25 mouse cellular contexts compared by ENCODE assay signal in the genomic region with DNA sequence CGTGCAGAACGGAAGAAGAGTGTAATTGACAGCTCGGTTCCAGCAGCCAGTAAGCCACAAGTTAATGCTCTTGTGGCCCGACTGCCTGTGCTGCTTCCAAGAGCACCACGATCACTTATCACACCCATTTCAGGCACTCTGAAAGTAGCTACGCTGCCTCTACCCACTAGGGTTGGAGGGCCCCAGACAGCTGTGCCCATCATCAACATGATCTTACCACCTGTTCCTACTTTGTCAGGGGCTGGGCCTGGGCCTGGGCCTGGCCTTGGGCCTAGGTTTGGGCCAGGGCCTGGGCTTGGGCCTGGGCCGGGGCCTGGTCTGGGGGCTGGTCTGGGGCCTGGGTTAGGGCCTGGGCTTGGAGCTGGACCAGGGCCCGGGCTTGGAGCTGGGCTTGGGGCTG. TPM values are rescaled to one million over a fixed set of nuclear protein-coding genes. Genes with fewer than 3 reads are reported as not detected.
DNase-seq lines count a peak whose midpoint lies in the region; ATAC-seq and TF ChIP-seq lines count a peak whose summit lies in the region.
"Had no signal": no experiment of that assay in that cellular context is flagged by ENCODE, and none has a peak within 500 bp of the region (broad histone marks: within the 10 kb centered on the region; RNA-seq: fewer than 3 reads in every experiment).

No protein-coding gene starts in this region.

- no peak overlapping the region for H3K9ac ChIP-seq in embryonic facial prominence, embryonic 14.5 days (ENCODE audit: low read depth, low read length)
- H3K9ac ChIP-seq in liver, embryonic 11.5 days (ENCODE audit: low read depth, low read length), result no peak overlapping the region
- no peak overlapping the region for H3K9ac ChIP-seq in liver, postnatal 0 days (replicated peaks)
- H3K9ac ChIP-seq in embryonic facial prominence, embryonic 15.5 days, result no peak overlapping the region
- H3K9ac ChIP-seq: embryonic facial prominence, embryonic 12.5 days; forebrain, embryonic 13.5 days; hindbrain, embryonic 12.5 days; hindbrain, embryonic 15.5 days had no signal

- no peaks in the 10 kb centered on the region for H3K9me3 ChIP-seq in embryonic facial prominence, embryonic 14.5 days (ENCODE audit: control insufficient read depth, low read length)
- no peaks in the 10 kb centered on the region for H3K9me3 ChIP-seq in embryonic facial prominence, embryonic 10.5 days
- H3K9me3 ChIP-seq in heart, embryonic 10.5 days, result no peaks in the 10 kb centered on the region
- H3K9me3 ChIP-seq in liver, embryonic 11.5 days (ENCODE audit: control insufficient read depth, low read length), result no peaks in the 10 kb centered on the region
- H3K9me3 ChIP-seq in liver, postnatal 0 days (ENCODE audit: low read length), result no peaks in the 10 kb centered on the region
- no peaks in the 10 kb centered on the region for H3K9me3 ChIP-seq in embryonic facial prominence, embryonic 15.5 days (replicated peaks)
- H3K9me3 ChIP-seq: embryonic facial prominence, embryonic 12.5 days; forebrain, embryonic 10.5 days; forebrain, embryonic 13.5 days; hindbrain, embryonic 12.5 days; hindbrain, embryonic 15.5 days had no signal

- no peak for ATAC-seq in embryonic facial prominence, embryonic 14.5 days (ENCODE audit: low read depth)
- ATAC-seq in liver, embryonic 11.5 days (replicated peaks; ENCODE audit: low FRiP score), result no peak
- ATAC-seq in liver, postnatal 0 days, result no peak
- no peak for ATAC-seq in embryonic facial prominence, embryonic 15.5 days (ENCODE audit: insufficient number of reproducible peaks, low FRiP score, low TSS enrichment, low read depth)
- ATAC-seq: activated CD4-positive, CD25-positive, alpha-beta regulatory T cell, adult 4 months; forebrain, embryonic 13.5 days; forebrain, embryonic 16.5 days; intestine, postnatal 0 days had no signal

- no peak for TF ChIP-seq EP300 in liver, postnatal 0 days (IDR thresholded peaks at IDR 0.05; ENCODE audit: low read depth)

- DNase-seq in embryonic facial prominence, embryonic 14.5 days (ENCODE audit: low spot score), result peak; percentile 32
- no peak for DNase-seq in embryonic facial prominence, embryonic 10.5 days (ENCODE audit: low spot score)
- no peak for DNase-seq in heart, embryonic 10.5 days (ENCODE audit: low spot score)
- DNase-seq in heart, postnatal 4 days, result no peak
- DNase-seq in liver, embryonic 11.5 days (ENCODE audit: low spot score), result no peak
- no peak for DNase-seq in liver, postnatal 0 days
- DNase-seq in embryo, embryonic 10 days (ENCODE audit: low spot score), result no peak
- DNase-seq: adrenal gland, adult 8-10 months; adrenal gland, postnatal 25 days; cerebellum, adult 11-12 months; cerebellum, adult 8-10 months; cerebellum, postnatal 10 days; cerebellum, postnatal 36 days; heart, adult 2 months; heart, postnatal 14 days had no signal

- TF ChIP-seq CTCF in liver, postnatal 0 days (IDR thresholded peaks at IDR 0.05; ENCODE audit: low read depth), result no peak

- WGBS in embryonic facial prominence, embryonic 14.5 days, result 88% methylated on average over 8 of the region's 8 CpGs
- 89% methylated on average over 8 of the region's 8 CpGs for WGBS in embryonic facial prominence, embryonic 10.5 days
- WGBS in heart, embryonic 10.5 days, result 82% methylated on average over 8 of the region's 8 CpGs
- WGBS in liver, embryonic 11.5 days, result 78% methylated on average over 8 of the region's 8 CpGs
- 73% methylated on average over 8 of the region's 8 CpGs for WGBS in liver, postnatal 0 days (ENCODE audit: insufficient replicate concordance)
- whole genome bisulfite sequencing in embryonic facial prominence, embryonic 15.5 days, result 83% methylated on average over 8 of the region's 8 CpGs

- H3K36me3 ChIP-seq in embryonic facial prominence, embryonic 14.5 days (ENCODE audit: control insufficient read depth, insufficient read depth, low read length), result peaks cover 38% of the 10 kb centered on the region
- H3K36me3 ChIP-seq in embryonic facial prominence, embryonic 10.5 days (replicated peaks), result peaks cover 47% of the 10 kb centered on the region
- H3K36me3 ChIP-seq in heart, embryonic 10.5 days, result peaks cover 38% of the 10 kb centered on the region
- H3K36me3 ChIP-seq in liver, embryonic 11.5 days (ENCODE audit: control insufficient read depth, insufficient read depth, low read length), result peaks cover 7% of the 10 kb centered on the region; the same call in 1 of the 2 replicates
- peaks cover 30% of the 10 kb centered on the region for H3K36me3 ChIP-seq in liver, postnatal 0 days (replicated peaks; ENCODE audit: insufficient read depth, low read length)
- peaks cover 42% of the 10 kb centered on the region for H3K36me3 ChIP-seq in embryonic facial prominence, embryonic 15.5 days

- H3K4me1 ChIP-seq in embryonic facial prominence, embryonic 14.5 days (ENCODE audit: control insufficient read depth, insufficient read depth, low read length), result peaks cover 6% of the 10 kb centered on the region
- H3K4me1 ChIP-seq in embryonic facial prominence, embryonic 10.5 days, result peaks cover 12% of the 10 kb centered on the region
- H3K4me1 ChIP-seq in heart, embryonic 10.5 days, result peaks cover 24% of the 10 kb centered on the region
- H3K4me1 ChIP-seq in liver, embryonic 11.5 days (replicated peaks; ENCODE audit: control insufficient read depth, insufficient read depth, low read length), result peaks cover 7% of the 10 kb centered on the region; the same call in 1 of the 2 replicates
- H3K4me1 ChIP-seq in liver, postnatal 0 days (ENCODE audit: insufficient read depth), result peaks cover 5% of the 10 kb centered on the region
- peaks cover 8% of the 10 kb centered on the region for H3K4me1 ChIP-seq in embryonic facial prominence, embryonic 15.5 days

- H3K27ac ChIP-seq in embryonic facial prominence, embryonic 14.5 days (replicated peaks; ENCODE audit: low read depth, low read length), result no peak overlapping the region
- no peak overlapping the region for H3K27ac ChIP-seq in embryonic facial prominence, embryonic 10.5 days (replicated peaks)
- peak overlapping the region; percentile 52; the same call in 1 of the 2 replicates for H3K27ac ChIP-seq in heart, embryonic 10.5 days
- peak overlapping the region; percentile 5; the same call in 1 of the 2 replicates for H3K27ac ChIP-seq in liver, embryonic 11.5 days (ENCODE audit: low read depth, low read length)
- no peak overlapping the region for H3K27ac ChIP-seq in liver, postnatal 0 days (ENCODE audit: low read depth)
- H3K27ac ChIP-seq in embryonic facial prominence, embryonic 15.5 days (replicated peaks), result peak overlapping the region; percentile 14; the same call in 1 of the 2 replicates
- H3K27ac ChIP-seq: embryonic facial prominence, embryonic 12.5 days; forebrain, embryonic 10.5 days; forebrain, embryonic 13.5 days; heart, adult 2 months; hindbrain, embryonic 12.5 days; hindbrain, embryonic 15.5 days had no signal

- no peak overlapping the region for H3K4me2 ChIP-seq in embryonic facial prominence, embryonic 14.5 days (ENCODE audit: low read depth, low read length)
- H3K4me2 ChIP-seq in liver, embryonic 11.5 days, result no peak overlapping the region
- H3K4me2 ChIP-seq in liver, postnatal 0 days (ENCODE audit: low read depth, low read length), result no peak overlapping the region
- no peak overlapping the region for H3K4me2 ChIP-seq in embryonic facial prominence, embryonic 15.5 days (replicated peaks)
- H3K4me2 ChIP-seq: embryonic facial prominence, embryonic 12.5 days; forebrain, embryonic 13.5 days; heart, embryonic 11.5 days; hindbrain, embryonic 12.5 days; hindbrain, embryonic 15.5 days had no signal

- no peaks in the 10 kb centered on the region for H3K27me3 ChIP-seq in embryonic facial prominence, embryonic 14.5 days (replicated peaks; ENCODE audit: control insufficient read depth, insufficient read depth, low read length)
- H3K27me3 ChIP-seq in embryonic facial prominence, embryonic 10.5 days (replicated peaks; ENCODE audit: low read depth, poor library complexity, severe bottlenecking), result no peaks in the 10 kb centered on the region
- no peaks in the 10 kb centered on the region for H3K27me3 ChIP-seq in heart, embryonic 10.5 days (ENCODE audit: insufficient read depth, poor library complexity, severe bottlenecking)
- no peaks in the 10 kb centered on the region for H3K27me3 ChIP-seq in liver, embryonic 11.5 days (replicated peaks; ENCODE audit: control insufficient read depth, insufficient read depth, low read length)
- no peaks in the 10 kb centered on the region for H3K27me3 ChIP-seq in liver, postnatal 0 days (ENCODE audit: insufficient read depth, low read length)
- no peaks in the 10 kb centered on the region for H3K27me3 ChIP-seq in embryonic facial prominence, embryonic 15.5 days
- H3K27me3 ChIP-seq: embryonic facial prominence, embryonic 12.5 days; forebrain, embryonic 13.5 days; hindbrain, embryonic 12.5 days; hindbrain, embryonic 15.5 days had no signal

- H3K4me3 ChIP-seq in embryonic facial prominence, embryonic 14.5 days (ENCODE audit: low read depth, low read length), result no peak overlapping the region
- no peak overlapping the region for H3K4me3 ChIP-seq in embryonic facial prominence, embryonic 10.5 days
- no peak overlapping the region for H3K4me3 ChIP-seq in heart, embryonic 10.5 days
- no peak overlapping the region for H3K4me3 ChIP-seq in liver, embryonic 11.5 days (ENCODE audit: low read depth, low read length)
- no peak overlapping the region for H3K4me3 ChIP-seq in liver, postnatal 0 days (ENCODE audit: low read depth, low read length)
- H3K4me3 ChIP-seq in embryonic facial prominence, embryonic 15.5 days (replicated peaks), result no peak overlapping the region
- H3K4me3 ChIP-seq: embryonic facial prominence, embryonic 12.5 days; forebrain, embryonic 10.5 days; forebrain, embryonic 13.5 days; heart, adult 2 months; hindbrain, embryonic 12.5 days; hindbrain, embryonic 15.5 days had no signal

RNA-seq across cellular contexts. Expression of gene Rfx5, which starts 4.4 kb away (rescaled TPM):
- 10.2 and 12.5 TPM in 2 replicates for polyA plus RNA-seq in embryonic facial prominence, embryonic 14.5 days (2014; fragmentation: Nextera tagmentation; extraction: Ambion mirVana)
- polyA plus RNA-seq in embryonic facial prominence, embryonic 10.5 days (2016; fragmentation: Nextera tagmentation; extraction: Ambion mirVana), result 6.9 and 7.0 TPM in 2 replicates
- polyA plus RNA-seq in heart, embryonic 10.5 days (2016; fragmentation: Nextera tagmentation; extraction: Ambion mirVana), result 7.3 and 7.8 TPM in 2 replicates
- 10 to 100 TPM in 1 of 2 experiments, 1 to 10 TPM in 1; 9.3 to 11.9 TPM for total RNA-seq in heart, postnatal 4 days (2021)
- polyA plus RNA-seq in liver, embryonic 11.5 days (2014; fragmentation: Nextera tagmentation; extraction: Ambion mirVana), result 4.5 and 4.9 TPM in 2 replicates
- 1.1 and 1.2 TPM in 2 replicates for polyA plus RNA-seq in liver, postnatal 0 days (2015; fragmentation: Nextera tagmentation; extraction: Ambion mirVana)
- 8.7 and 11.0 TPM in 2 replicates for polyA plus RNA-seq in embryonic facial prominence, embryonic 15.5 days (2015; fragmentation: Nextera tagmentation; extraction: Ambion mirVana)

RNA-seq across cellular contexts. Expression of gene Pi4kb, which starts 16.2 kb away (rescaled TPM):
- polyA plus RNA-seq in embryonic facial prominence, embryonic 14.5 days (2014; fragmentation: Nextera tagmentation; extraction: Ambion mirVana), result 26.5 and 28.2 TPM in 2 replicates
- polyA plus RNA-seq in embryonic facial prominence, embryonic 10.5 days (2016; fragmentation: Nextera tagmentation; extraction: Ambion mirVana), result 23.8 and 24.4 TPM in 2 replicates
- 8.4 and 17.3 TPM in 2 replicates for polyA plus RNA-seq in heart, embryonic 10.5 days (2016; fragmentation: Nextera tagmentation; extraction: Ambion mirVana)
- 10 to 100 TPM; 33.4 to 36.5 TPM for total RNA-seq in heart, postnatal 4 days (2021)
- 17.0 and 20.5 TPM in 2 replicates for polyA plus RNA-seq in liver, embryonic 11.5 days (2014; fragmentation: Nextera tagmentation; extraction: Ambion mirVana)
- polyA plus RNA-seq in liver, postnatal 0 days (2015; fragmentation: Nextera tagmentation; extraction: Ambion mirVana), result 5.4 and 6.5 TPM in 2 replicates
- 24.3 and 29.0 TPM in 2 replicates for polyA plus RNA-seq in embryonic facial prominence, embryonic 15.5 days (2015; fragmentation: Nextera tagmentation; extraction: Ambion mirVana)

RNA-seq across cellular contexts. Expression of gene Selenbp1, which starts 25.4 kb away (rescaled TPM):
- polyA plus RNA-seq in embryonic facial prominence, embryonic 14.5 days (2014; fragmentation: Nextera tagmentation; extraction: Ambion mirVana), result 38.7 and 41.0 TPM in 2 replicates
- 6.4 and 7.7 TPM in 2 replicates for polyA plus RNA-seq in embryonic facial prominence, embryonic 10.5 days (2016; fragmentation: Nextera tagmentation; extraction: Ambion mirVana)
- 30.5 and 35.8 TPM in 2 replicates for polyA plus RNA-seq in heart, embryonic 10.5 days (2016; fragmentation: Nextera tagmentation; extraction: Ambion mirVana)
- total RNA-seq in heart, postnatal 4 days (2021), result 10 to 100 TPM; 47.4 to 48.9 TPM
- 68.2 and 82.0 TPM in 2 replicates for polyA plus RNA-seq in liver, embryonic 11.5 days (2014; fragmentation: Nextera tagmentation; extraction: Ambion mirVana)
- 129 and 135 TPM in 2 replicates for polyA plus RNA-seq in liver, postnatal 0 days (2015; fragmentation: Nextera tagmentation; extraction: Ambion mirVana)
- 51.5 and 61.5 TPM in 2 replicates for polyA plus RNA-seq in embryonic facial prominence, embryonic 15.5 days (2015; fragmentation: Nextera tagmentation; extraction: Ambion mirVana)

RNA-seq across cellular contexts. Expression of gene Zfp687, which starts 57.0 kb away (rescaled TPM):
- polyA plus RNA-seq in embryonic facial prominence, embryonic 14.5 days (2014; fragmentation: Nextera tagmentation; extraction: Ambion mirVana), result 17.3 and 22.0 TPM in 2 replicates
- polyA plus RNA-seq in embryonic facial prominence, embryonic 10.5 days (2016; fragmentation: Nextera tagmentation; extraction: Ambion mirVana), result 34.9 and 36.9 TPM in 2 replicates
- polyA plus RNA-seq in heart, embryonic 10.5 days (2016; fragmentation: Nextera tagmentation; extraction: Ambion mirVana), result 28.1 and 28.2 TPM in 2 replicates
- 10 to 100 TPM; 30.7 to 33.4 TPM for total RNA-seq in heart, postnatal 4 days (2021)
- polyA plus RNA-seq in liver, embryonic 11.5 days (2014; fragmentation: Nextera tagmentation; extraction: Ambion mirVana), result 20.2 and 23.7 TPM in 2 replicates
- polyA plus RNA-seq in liver, postnatal 0 days (2015; fragmentation: Nextera tagmentation; extraction: Ambion mirVana), result 3.7 and 5.3 TPM in 2 replicates
- polyA plus RNA-seq in embryonic facial prominence, embryonic 15.5 days (2015; fragmentation: Nextera tagmentation; extraction: Ambion mirVana), result 21.4 and 25.2 TPM in 2 replicates

Comparison
In these comparisons a context has a peak if more than half of its experiments do, and no peak if none do; other contexts are left out.
1. H3K27ac ChIP-seq: peak in heart, embryonic 10.5 days (single experiment), liver, embryonic 11.5 days (single experiment) and embryonic facial prominence, embryonic 15.5 days (single experiment); none in embryonic facial prominence, embryonic 14.5 days (single experiment), embryonic facial prominence, embryonic 10.5 days (single experiment) and liver, postnatal 0 days (single experiment).